Mouse (Mus musculus): ENCODE results near the gene Fosl1.
A peak's percentile ranks its signal among the peaks of the same experiment; 100 is the strongest.
"Not testable (repeated sequence)": the region's sequence is repeated elsewhere in the genome, so short reads cannot be mapped to it uniquely, and the experiment has no call there.

Gene Fosl1

GRCm38 (mm10) chr19:5481398-5481797, 34.1 kb downstream of the Fosl1 start:
- DNase-seq (ENCODE audit: low spot score in 2 of 2) = no peak

GRCm38 (mm10) chr19:5483386-5484359, 36.3 kb downstream of the Fosl1 start:
- no peak for DNase-seq (ENCODE audit: low spot score in 2 of 2)

- DNase-seq (ENCODE audit: low spot score in 2 of 2) = no peak
These were observed 37.1 kb downstream of the Fosl1 start for GRCm38 (mm10) chr19:5484496-5484895.

- DNase-seq (ENCODE audit: low spot score in 2 of 2) = no peak
These were observed 38.0 kb downstream of the Fosl1 start for GRCm38 (mm10) chr19:5485371-5485770.

- no peak for DNase-seq (ENCODE audit: low spot score in 2 of 2)
These were observed 38.5 kb downstream of the Fosl1 start for GRCm38 (mm10) chr19:5485821-5486220.

GRCm38 (mm10) chr19:5486286-5486685, 38.9 kb downstream of the Fosl1 start:
- DNase-seq (ENCODE audit: low spot score in 2 of 2) = no peak

- DNase-seq (ENCODE audit: low spot score in 2 of 2) = no peak
These were observed 39.4 kb downstream of the Fosl1 start for GRCm38 (mm10) chr19:5486771-5487170.

- DNase-seq (ENCODE audit: low spot score in 2 of 2) = peak; percentile 87 to 94
These were observed 40.6 kb downstream of the Fosl1 start, which contains the start of gene Mus81 for GRCm38 (mm10) chr19:5487768-5488550. TSS of gene Mus81 (minus strand) at chr19:5488402.

GRCm38 (mm10) chr19:5488878-5489571, 41.7 kb downstream of the Fosl1 start:
- DNase-seq (ENCODE audit: low spot score in 2 of 2) = peak; percentile 82 to 95

- DNase-seq (ENCODE audit: low spot score in 2 of 2) = not testable (repeated sequence)
These were observed 42.4 kb downstream of the Fosl1 start for GRCm38 (mm10) chr19:5489721-5490120.

GRCm38 (mm10) chr19:5490313-5490897, 43.1 kb downstream of the Fosl1 start, which contains the start of gene Cfl1:
TSS of gene Cfl1 (plus strand) at chr19:5490455.
- peak; percentile 87 to 93 for DNase-seq (ENCODE audit: low spot score in 2 of 2)

GRCm38 (mm10) chr19:5490898-5491708, 43.8 kb downstream of the Fosl1 start:
- DNase-seq (ENCODE audit: low spot score in 2 of 2) = peak in 1 of 2 experiments; percentile 69

- DNase-seq (ENCODE audit: low spot score in 2 of 2) = no peak
These were observed 45.3 kb downstream of the Fosl1 start for GRCm38 (mm10) chr19:5492641-5493040.

GRCm38 (mm10) chr19:5493301-5493721, 46.0 kb downstream of the Fosl1 start:
- not testable (repeated sequence) for DNase-seq (ENCODE audit: low spot score in 2 of 2)

GRCm38 (mm10) chr19:5494314-5494713, 47.0 kb downstream of the Fosl1 start:
- DNase-seq (ENCODE audit: low spot score in 2 of 2) = no peak

- no peak for DNase-seq (ENCODE audit: low spot score in 2 of 2)
These were observed 48.2 kb downstream of the Fosl1 start for GRCm38 (mm10) chr19:5495353-5496051.

- no peak for DNase-seq (ENCODE audit: low spot score in 2 of 2)
These were observed 48.7 kb downstream of the Fosl1 start for GRCm38 (mm10) chr19:5496052-5496370.

- DNase-seq (ENCODE audit: low spot score in 2 of 2) = no peak
These were observed 53.1 kb downstream of the Fosl1 start for GRCm38 (mm10) chr19:5500330-5500875.

- DNase-seq (ENCODE audit: low spot score in 2 of 2) = no peak
These were observed 56.3 kb downstream of the Fosl1 start, which contains the start of gene 1700020D05Rik for GRCm38 (mm10) chr19:5503687-5504086. TSS of gene 1700020D05Rik (minus strand) at chr19:5503787.
